Mouse (Mus musculus) megakaryocyte progenitor cell, adult 5-6 weeks (primary cell): ENCODE data around the gene Ttc39b. TPM values are rescaled to one million over a fixed set of nuclear protein-coding genes. Genes with fewer than 3 reads are reported as not detected.

Source experiments
- ATAC-seq: replicated peaks from 2 replicates; pipeline ENCODE4 v1.8.0; 2016; ENCODE audit warnings: mild to moderate bottlenecking, moderate TSS enrichment, inconsistent platforms; ENCODE audit not compliant: poor library complexity
- total RNA-seq, 2 experiments: library from RNA; stranded (forward) in 1 of 2; stranded (reverse) in 1 of 2; fragments of 157-497, 149-512 nt in 1 of 2; fragments of 200-1000 nt in 1 of 2; gene quantifications; 2 replicates each; pipeline versions ENCODE4 v1.2.3 to v1.2.4; 2015 to 2017

Ttc39b gene
- total RNA-seq, 2 experiments from 2014 or later = 1.00 to 2.9 TPM

DNA sequence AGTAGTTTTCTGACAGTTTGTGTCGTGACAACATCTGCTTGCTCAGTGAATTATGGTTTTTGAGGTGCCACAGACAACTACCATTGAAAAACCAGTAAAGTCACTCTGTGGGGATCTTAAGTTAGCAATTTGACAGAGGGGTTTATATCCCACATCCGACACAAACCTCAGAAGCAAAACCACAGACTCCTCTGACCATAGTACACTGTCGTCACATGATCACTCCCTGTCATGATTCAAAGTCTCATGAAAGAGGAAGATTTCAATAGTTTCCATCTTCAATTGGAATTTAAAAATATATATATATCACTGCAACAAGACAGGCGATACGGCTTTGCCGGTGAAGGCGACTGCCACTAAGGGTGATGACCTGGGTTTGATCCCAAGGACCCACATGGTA, 89.9 kb downstream of the Ttc39b start:
- ATAC-seq = peak; percentile 88

GRCm38 (mm10) chr4:83233181-83234123, 90.6 kb downstream of the Ttc39b start:
- no peak for ATAC-seq

DNA sequence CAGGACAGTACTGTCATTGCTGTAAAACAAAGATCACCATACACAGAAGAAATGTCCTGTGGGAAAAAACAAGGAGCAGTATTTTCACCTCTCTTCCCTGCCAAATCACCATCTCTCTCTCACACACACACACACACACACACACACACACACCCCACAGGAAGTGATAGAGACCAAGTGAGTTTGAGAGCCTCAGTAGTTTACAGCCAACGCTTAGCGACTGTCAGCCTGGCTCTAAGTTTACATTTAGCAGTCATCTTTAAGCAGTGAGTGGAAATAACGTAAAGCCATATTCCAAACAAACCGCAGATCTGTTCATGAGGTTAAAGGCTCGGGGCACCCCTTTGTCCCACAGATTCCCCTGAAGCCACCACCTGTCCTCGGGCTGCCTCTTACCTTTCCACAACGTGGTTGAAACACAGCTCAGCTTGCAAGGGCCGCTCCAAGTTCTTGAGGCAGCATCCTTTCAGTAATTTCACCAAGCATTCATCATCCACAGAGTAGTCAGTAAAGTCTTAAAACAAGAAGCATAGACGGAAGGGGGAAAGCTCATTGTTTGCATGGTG, 91.7 kb downstream of the Ttc39b start:
- no peak for ATAC-seq

- ATAC-seq = no peak
These were observed 95.3 kb downstream of the Ttc39b start for GRCm38 (mm10) chr4:83228664-83229283.

GRCm38 (mm10) chr4:83228073-83228472, 96.0 kb downstream of the Ttc39b start:
- ATAC-seq = no peak

DNA sequence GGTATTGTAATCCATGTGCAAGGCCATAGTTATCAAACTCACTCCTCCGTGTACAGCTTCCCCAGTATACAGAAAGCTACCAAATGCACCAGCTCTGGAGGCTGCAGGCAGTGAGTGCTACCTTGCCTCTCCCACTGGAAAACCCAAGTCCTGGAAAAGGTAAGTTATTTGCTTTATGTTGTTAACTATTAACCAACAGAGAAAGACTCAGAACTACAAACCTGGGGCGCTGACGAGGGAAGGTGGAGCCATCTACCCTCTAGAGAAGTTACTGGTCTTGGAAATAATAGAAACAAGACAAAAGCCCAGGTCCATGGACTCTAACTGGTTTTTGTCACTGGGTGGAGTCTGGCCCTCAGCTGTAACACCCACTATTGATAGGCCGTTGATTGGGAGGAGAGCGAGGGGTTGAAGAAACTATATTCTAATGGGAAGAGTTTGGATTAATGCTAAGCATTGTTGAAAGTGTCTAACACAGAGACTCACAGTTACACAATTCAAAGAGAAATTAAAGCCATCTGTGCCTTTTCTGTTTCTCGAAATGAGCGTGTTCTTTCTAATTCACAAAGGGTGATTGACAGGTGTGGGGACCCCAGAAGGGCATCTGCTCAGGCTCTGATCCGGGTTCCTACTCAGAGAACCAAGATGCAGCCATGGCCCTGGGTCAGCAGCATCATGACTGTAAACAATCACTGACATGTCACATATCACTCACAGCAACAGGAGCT, 98.3 kb downstream of the Ttc39b start:
- no peak for ATAC-seq

DNA sequence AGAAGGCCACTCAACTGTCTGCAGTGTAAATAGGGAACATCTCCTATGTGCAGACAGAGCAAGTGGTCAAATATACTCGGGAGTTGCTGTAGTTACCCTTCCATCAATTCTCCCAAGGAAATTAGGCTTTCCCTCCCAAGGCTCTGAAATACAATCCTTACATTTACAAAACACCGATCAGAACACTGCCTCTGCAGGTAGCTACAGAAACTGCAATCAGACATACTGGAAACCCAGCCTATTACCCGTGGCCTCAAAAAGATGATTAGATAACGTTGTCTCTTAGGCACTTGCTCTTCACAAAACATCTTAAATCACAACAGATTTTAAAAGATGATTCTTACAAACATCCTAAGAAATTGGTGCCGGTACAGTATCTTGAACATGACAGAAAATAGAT, 99.8 kb downstream of the Ttc39b start:
- ATAC-seq = peak; percentile 85

- ATAC-seq = no peak
These were observed 100.9 kb downstream of the Ttc39b start for GRCm38 (mm10) chr4:83223197-83223596.

DNA sequence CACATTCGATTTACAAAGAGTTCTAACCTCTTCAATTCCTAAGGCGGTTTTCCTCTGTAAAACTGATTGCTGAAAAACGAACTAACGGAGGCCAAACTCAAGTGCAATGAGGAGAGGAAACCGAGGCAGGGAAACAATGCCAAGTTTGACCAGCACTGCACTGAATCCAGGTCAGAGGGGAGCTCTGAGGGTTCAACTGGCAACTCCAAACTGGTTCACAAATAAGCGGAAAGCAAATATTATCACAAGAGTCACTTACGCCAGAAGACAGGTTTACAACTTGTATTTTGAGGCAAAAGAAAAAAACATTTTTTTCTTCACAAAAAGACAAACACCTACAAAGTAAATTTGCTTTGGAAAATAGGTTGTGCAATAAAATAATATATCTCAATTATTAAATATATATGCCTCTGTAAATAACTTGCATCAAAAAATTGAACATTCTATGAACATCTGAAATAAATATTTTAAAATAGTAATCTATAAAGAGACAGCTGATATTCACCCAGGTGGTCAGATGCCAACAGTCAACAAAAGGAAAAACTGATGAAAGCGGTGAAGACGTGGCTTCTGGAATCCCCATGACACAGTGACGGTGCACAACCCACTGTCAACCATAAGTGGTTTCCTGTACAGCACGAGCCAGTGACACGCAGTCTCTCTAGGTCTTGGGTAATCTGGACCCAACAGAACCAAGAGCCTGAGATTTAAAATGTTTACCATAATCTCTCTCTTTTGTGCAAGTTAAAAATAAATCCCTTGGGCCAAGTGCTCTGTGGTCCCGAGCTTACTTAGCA, 103.1 kb downstream of the Ttc39b start:
- ATAC-seq = no peak

- no peak for ATAC-seq
These were observed 104.8 kb downstream of the Ttc39b start for GRCm38 (mm10) chr4:83219253-83219652.

DNA sequence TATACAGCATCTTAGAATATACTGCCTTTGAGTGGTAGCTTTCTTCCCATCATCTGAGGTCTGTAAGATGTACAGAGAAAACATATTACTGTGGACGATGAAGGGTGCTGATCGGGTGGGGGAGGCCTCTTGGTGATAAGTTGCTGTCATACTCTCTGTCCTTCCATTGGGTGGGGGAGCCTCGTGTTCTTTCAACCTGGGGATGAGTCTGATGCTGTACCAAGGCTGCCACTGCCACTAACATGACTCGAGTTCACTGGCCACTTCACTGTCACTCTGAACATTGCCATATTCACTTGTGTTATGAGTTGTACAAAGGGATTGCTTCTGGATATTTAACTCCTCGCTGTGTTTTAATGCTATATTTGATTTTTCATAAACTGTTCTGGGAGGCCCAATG, 106.9 kb downstream of the Ttc39b start:
- ATAC-seq = no peak

DNA sequence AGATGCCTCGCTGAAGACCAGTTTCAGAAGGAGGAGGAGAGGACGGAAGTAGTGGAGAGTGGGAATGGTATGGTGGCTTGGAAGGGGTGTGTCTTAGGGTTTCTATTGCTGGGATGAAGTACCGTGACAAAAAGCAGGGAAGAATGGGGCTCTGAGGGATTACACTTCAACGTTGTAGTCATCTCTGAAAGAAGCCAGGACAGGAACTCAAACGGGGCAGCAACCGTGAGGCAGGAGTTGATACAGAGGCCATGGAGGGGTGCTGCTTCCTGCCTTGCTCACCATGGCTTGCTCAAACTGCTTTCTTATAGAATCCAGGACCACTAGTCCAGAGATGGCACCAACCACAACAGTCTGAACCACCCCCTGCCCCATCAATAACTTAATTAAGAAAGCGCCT, 107.7 kb downstream of the Ttc39b start:
- ATAC-seq = no peak

DNA sequence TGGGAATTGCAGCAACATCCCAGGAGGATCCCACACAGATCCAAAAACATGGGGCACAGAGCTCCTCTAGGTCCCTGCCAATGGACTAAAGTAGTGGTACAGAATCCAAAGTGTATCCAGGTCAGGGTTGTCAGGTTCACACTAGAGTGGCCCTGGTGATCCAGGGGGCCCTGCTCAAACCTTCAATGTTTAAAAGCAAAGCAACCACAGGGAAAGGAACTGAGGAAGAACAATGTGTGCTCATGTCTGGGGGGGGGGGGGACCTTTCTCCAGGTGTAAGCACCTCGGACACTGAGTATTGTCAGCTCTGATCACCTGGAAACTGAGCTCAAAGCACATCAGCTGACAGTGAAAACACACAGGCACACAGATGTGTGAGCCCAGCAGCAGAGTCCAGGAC, 108.3 kb downstream of the Ttc39b start:
- ATAC-seq = no peak

DNA sequence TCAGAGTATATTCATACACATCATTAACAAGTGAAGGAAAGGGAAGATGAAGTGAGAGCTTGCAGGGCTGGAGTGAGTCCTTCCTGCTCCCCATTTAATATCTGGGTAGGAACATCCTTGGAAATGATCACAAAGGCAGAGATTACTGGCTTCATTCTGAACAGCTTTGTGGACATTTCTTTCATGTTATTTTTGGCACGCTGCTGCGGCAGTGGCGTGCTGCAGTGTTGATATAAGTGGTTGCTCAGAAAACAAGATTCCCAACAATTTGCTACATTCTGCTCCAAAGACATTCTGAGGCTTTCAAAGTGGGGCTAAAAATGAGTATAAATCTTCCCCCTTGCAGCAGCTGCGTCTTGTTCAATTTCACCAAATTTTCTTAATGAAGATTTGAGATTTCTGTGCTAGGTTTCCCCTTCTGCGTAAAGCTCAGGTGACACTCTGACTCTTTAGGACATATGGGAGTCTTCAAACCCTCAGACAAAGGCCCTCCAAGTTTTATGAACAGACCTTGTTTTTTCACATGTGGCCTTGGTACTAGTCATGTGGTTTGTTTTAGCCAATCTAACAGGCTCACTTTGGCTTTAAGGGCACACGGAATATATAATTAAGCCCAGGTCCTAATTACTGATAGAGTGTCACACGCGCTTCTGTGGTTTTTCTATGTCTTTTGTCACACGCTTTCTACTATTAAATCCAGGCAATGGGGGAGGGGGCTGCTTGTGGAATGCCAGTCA, 109.1 kb downstream of the Ttc39b start:
- ATAC-seq = no peak

GRCm38 (mm10) chr4:83213752-83214151, 110.3 kb downstream of the Ttc39b start:
- 0 out of 2 replicates have a peak, but pooled peaks have one; percentile 48 for ATAC-seq

DNA sequence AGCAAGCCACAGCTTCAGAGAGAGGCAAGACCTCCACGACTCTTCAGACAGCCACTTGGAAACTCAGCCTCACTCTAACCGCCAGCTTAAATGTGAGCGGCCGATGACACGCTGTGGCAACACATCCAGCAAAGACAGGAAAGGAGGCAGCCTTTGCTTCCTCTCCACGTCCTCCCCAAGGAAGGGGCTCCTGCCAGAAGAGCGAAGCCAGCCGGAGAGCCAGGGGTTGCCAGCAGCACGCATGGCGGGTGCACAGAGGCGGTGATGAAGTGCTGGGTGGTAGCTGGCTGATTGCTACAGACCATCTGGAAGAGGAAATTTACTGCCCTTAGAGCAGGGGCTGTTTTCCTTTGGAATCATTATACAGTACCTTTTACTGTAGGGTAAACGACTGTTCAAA, 112.3 kb downstream of the Ttc39b start:
- peak; percentile 31; the same call in 1 of the 2 replicates for ATAC-seq

GRCm38 (mm10) chr4:83210437-83210836, 113.6 kb downstream of the Ttc39b start:
- no peak for ATAC-seq

- ATAC-seq = no peak
These were observed 117.1 kb downstream of the Ttc39b start for GRCm38 (mm10) chr4:83206803-83207586.

GRCm38 (mm10) chr4:83206416-83206802, 117.6 kb downstream of the Ttc39b start:
- no peak for ATAC-seq
